Mouse (Mus musculus) heart, adult 8-10 months (tissue): ENCODE results near the gene 3110040N11Rik. TPM values are rescaled to one million over a fixed set of nuclear protein-coding genes. Genes with fewer than 3 reads are reported as not detected.
"Not testable (repeated sequence)": the region's sequence is repeated elsewhere in the genome, so short reads cannot be mapped to it uniquely, and the experiment has no call there.

Experiments
- DNase-seq: peaks from one replicate; pipeline ENCODE4 v3.0.0; 2022; ENCODE audit warnings: low spot score
- total RNA-seq, 4 experiments: library from RNA; stranded (reverse); gene quantifications; 2 replicates each; pipeline ENCODE4 v1.2.4; 2022

Gene 3110040N11Rik
- total RNA-seq, result 10 to 100 TPM; 29.1 to 34.0 (median 32.1) TPM

GRCm38 (mm10) chr7:81789095-81789757, at the start of gene 3110040N11Rik:
Gene 3110040N11Rik (minus strand): TSS chr7:81789478.
- DNase-seq, result peak; percentile 77

GRCm38 (mm10) chr7:81837771-81838170, 48.5 kb upstream of the 3110040N11Rik start:
- DNase-seq, result not testable (repeated sequence)

GRCm38 (mm10) chr7:81835430-81835829, 46.2 kb upstream of the 3110040N11Rik start:
- no peak for DNase-seq

GRCm38 (mm10) chr7:81834847-81835246, 45.6 kb upstream of the 3110040N11Rik start:
- DNase-seq, result no peak

GRCm38 (mm10) chr7:81829379-81829894, 40.2 kb upstream of the 3110040N11Rik start, which contains the start of gene Btbd1:
Gene Btbd1 (minus strand): TSS chr7:81829431.
- DNase-seq, result peak; percentile 82

- peak; percentile 37 for DNase-seq
Observed at GRCm38 (mm10) chr7:81828681-81829378, 39.6 kb upstream of the 3110040N11Rik start.

- no peak for DNase-seq
Observed at GRCm38 (mm10) chr7:81827806-81828667, 38.8 kb upstream of the 3110040N11Rik start.

- DNase-seq, result no peak
Observed at GRCm38 (mm10) chr7:81825381-81825780, 36.1 kb upstream of the 3110040N11Rik start.

GRCm38 (mm10) chr7:81824906-81825305, 35.6 kb upstream of the 3110040N11Rik start:
- DNase-seq, result no peak

- DNase-seq, result no peak
Observed at GRCm38 (mm10) chr7:81806067-81806466, 16.8 kb upstream of the 3110040N11Rik start.

- peak; percentile 7 for DNase-seq
Observed at GRCm38 (mm10) chr7:81788536-81788935, 742 bp downstream of the 3110040N11Rik start.

GRCm38 (mm10) chr7:81777667-81778218, 11.5 kb downstream of the 3110040N11Rik start:
- DNase-seq, result no peak

GRCm38 (mm10) chr7:81775325-81775724, 14.0 kb downstream of the 3110040N11Rik start:
- DNase-seq, result no peak

- DNase-seq, result no peak
Observed at GRCm38 (mm10) chr7:81772786-81773539, 16.3 kb downstream of the 3110040N11Rik start.

- DNase-seq, result peak; percentile 6
Observed at GRCm38 (mm10) chr7:81763110-81763845, 26.0 kb downstream of the 3110040N11Rik start.

- peak; percentile 89 for DNase-seq
Observed at GRCm38 (mm10) chr7:81762180-81763109, 26.8 kb downstream of the 3110040N11Rik start, which contains the start of gene Ramac. Gene Ramac (plus strand): TSS chr7:81762925.

- no peak for DNase-seq
Observed at GRCm38 (mm10) chr7:81747956-81748355, 41.3 kb downstream of the 3110040N11Rik start.

- DNase-seq, result no peak
Observed at GRCm38 (mm10) chr7:81744145-81744544, 45.1 kb downstream of the 3110040N11Rik start.

- no peak for DNase-seq
Observed at GRCm38 (mm10) chr7:81740010-81740409, 49.3 kb downstream of the 3110040N11Rik start.
